ENCODE assay signal across 8 mouse cellular contexts in genomic region chr13:44729424-44729971, GRCm38 (mm10). TPM values are rescaled to one million over a fixed set of nuclear protein-coding genes. Genes with fewer than 3 reads are reported as not detected.
A peak's percentile ranks its signal among the peaks of the same experiment; 100 is the strongest.
DNase-seq lines count a peak whose midpoint lies in the region; ATAC-seq and TF ChIP-seq lines count a peak whose summit lies in the region.

Gene Jarid2, plus strand, starts transcription at chr13:44729474.

- peak within 1 kb of the TSS; percentile 86 for H3K4me2 ChIP-seq in limb, embryonic 15.5 days
- peak within 1 kb of the TSS; percentile 79 for H3K4me2 ChIP-seq in stomach, embryonic 15.5 days

- no peak for TF ChIP-seq POLR2A in kidney, adult 2 months (IDR thresholded peaks at IDR 0.05; ENCODE audit: low read depth, low read length)

- H3K27ac ChIP-seq in embryonic facial prominence, embryonic 10.5 days (replicated peaks): peak within 1 kb of the TSS; percentile 100
- H3K27ac ChIP-seq in kidney, adult 2 months (ENCODE audit: insufficient read depth, low read depth, low read length): peak within 1 kb of the TSS; percentile 26
- H3K27ac ChIP-seq in limb, embryonic 15.5 days: peak within 1 kb of the TSS; percentile 98
- peak within 1 kb of the TSS; percentile 89 for H3K27ac ChIP-seq in stomach, embryonic 15.5 days

- no peak for ATAC-seq in limb, embryonic 15.5 days (ENCODE audit: insufficient number of reproducible peaks, low FRiP score, low TSS enrichment, low read depth)
- ATAC-seq in monocyte, adult 5-6 weeks (replicated peaks; ENCODE audit: insufficient number of reproducible peaks, low FRiP score, low TSS enrichment, poor library complexity, severe bottlenecking): no peak
- no peak for ATAC-seq in stomach, embryonic 15.5 days (ENCODE audit: insufficient read depth, low FRiP score, low read depth)

- H3K9ac ChIP-seq in limb, embryonic 15.5 days: peak within 1 kb of the TSS; percentile 59
- peak within 1 kb of the TSS; percentile 87 for H3K9ac ChIP-seq in stomach, embryonic 15.5 days

- TF ChIP-seq CTCF in kidney, adult 2 months (conservative IDR thresholded peaks at IDR 0.05; ENCODE audit: insufficient read depth, insufficient read length, low read depth, low read length): no peak

- H3K9me3 ChIP-seq in embryonic facial prominence, embryonic 10.5 days: no peaks in the 10 kb centered on the region
- no peaks in the 10 kb centered on the region for H3K9me3 ChIP-seq in limb, embryonic 15.5 days
- no peaks in the 10 kb centered on the region for H3K9me3 ChIP-seq in stomach, embryonic 15.5 days

- H3K36me3 ChIP-seq in embryonic facial prominence, embryonic 10.5 days (replicated peaks): no peaks in the 10 kb centered on the region
- H3K36me3 ChIP-seq in kidney, adult 2 months (ENCODE audit: control insufficient read depth, insufficient read depth, low read length): no peaks in the 10 kb centered on the region
- no peaks in the 10 kb centered on the region for H3K36me3 ChIP-seq in limb, embryonic 15.5 days
- no peaks in the 10 kb centered on the region for H3K36me3 ChIP-seq in stomach, embryonic 15.5 days

- 1% methylated on average over 31 of the region's 31 CpGs for WGBS in embryonic facial prominence, embryonic 10.5 days
- WGBS in kidney, adult 2 months: 11% methylated on average over 31 of the region's 31 CpGs
- 3% methylated on average over 31 of the region's 31 CpGs for WGBS in limb, embryonic 15.5 days
- WGBS in stomach, embryonic 15.5 days: 4% methylated on average over 31 of the region's 31 CpGs

- H3K4me3 ChIP-seq in embryonic facial prominence, embryonic 10.5 days: peak within 1 kb of the TSS; percentile 82
- H3K4me3 ChIP-seq in kidney, adult 2 months (ENCODE audit: insufficient read depth, low read depth, low read length): peak within 1 kb of the TSS; percentile 65
- peak within 1 kb of the TSS; percentile 72 for H3K4me3 ChIP-seq in limb, embryonic 15.5 days
- peak within 1 kb of the TSS; percentile 85 for H3K4me3 ChIP-seq in stomach, embryonic 15.5 days (replicated peaks)

- 0 out of 2 replicates have a peak, but pooled peaks cover 5% of the 10 kb centered on the region for H3K27me3 ChIP-seq in embryonic facial prominence, embryonic 10.5 days (replicated peaks; ENCODE audit: low read depth, poor library complexity, severe bottlenecking)
- H3K27me3 ChIP-seq in kidney, adult 2 months (replicated peaks; ENCODE audit: control insufficient read depth, insufficient read depth, low read length): no peaks in the 10 kb centered on the region
- no peaks in the 10 kb centered on the region for H3K27me3 ChIP-seq in limb, embryonic 15.5 days
- no peaks in the 10 kb centered on the region for H3K27me3 ChIP-seq in stomach, embryonic 15.5 days (replicated peaks)

- DNase-seq in 3134 (ENCODE audit: extremely low read depth, insufficient read length, low spot score): peak; percentile 21
- DNase-seq in adipocyte (ENCODE audit: low spot score): peak; percentile 18
- DNase-seq in embryonic facial prominence, embryonic 10.5 days (ENCODE audit: low spot score): peak; percentile 66
- DNase-seq in heart, adult 8-10 months (ENCODE audit: low spot score): no peak
- DNase-seq in kidney, adult 2 months: peak; percentile 58

- peaks cover 28% of the 10 kb centered on the region for H3K4me1 ChIP-seq in embryonic facial prominence, embryonic 10.5 days
- H3K4me1 ChIP-seq in kidney, adult 2 months (ENCODE audit: control insufficient read depth, insufficient read depth, low read length): peaks cover 6% of the 10 kb centered on the region; the same call in 1 of the 2 replicates
- peaks cover 15% of the 10 kb centered on the region for H3K4me1 ChIP-seq in limb, embryonic 15.5 days
- H3K4me1 ChIP-seq in stomach, embryonic 15.5 days: peaks cover 13% of the 10 kb centered on the region; the same call in 1 of the 2 replicates

RNA-seq across cellular contexts. Expression of gene Jarid2, which starts in this region (rescaled TPM):
- 54.9 and 59.4 TPM in 2 replicates for polyA plus RNA-seq in embryonic facial prominence, embryonic 10.5 days (2016; fragmentation: Nextera tagmentation; extraction: Ambion mirVana)
- total RNA-seq in heart, adult 8-10 months (2022): 10 to 100 TPM; 13.9 to 25.9 (median 19.4) TPM
- polyA plus RNA-seq in kidney, adult 2 months (2012; rRNA removed): 10.5 and 11.3 TPM in 2 replicates
- 27.4 and 33.3 TPM in 2 replicates for polyA plus RNA-seq in limb, embryonic 15.5 days (2015; fragmentation: Nextera tagmentation; extraction: Ambion mirVana)
- 77.6 to 103 TPM (median 102 TPM) in 3 replicates for total RNA-seq in monocyte, adult 5-6 weeks (2017)
- 24.4 and 24.8 TPM in 2 replicates for polyA plus RNA-seq in stomach, embryonic 15.5 days (2015; fragmentation: Nextera tagmentation; extraction: Ambion mirVana)

Comparison
In these comparisons a context has a peak if more than half of its experiments do, and no peak if none do; other contexts are left out.
1. H3K27ac ChIP-seq: peak in every context shown above with its lines; median percentile 100 in embryonic facial prominence, embryonic 10.5 days; 98 in limb, embryonic 15.5 days; 89 in stomach, embryonic 15.5 days; 26 in kidney, adult 2 months.